Mouse (Mus musculus) neural tube, embryonic 13.5 days (tissue): ENCODE results near the gene Zfp748. TPM values are rescaled to one million over a fixed set of nuclear protein-coding genes. Genes with fewer than 3 reads are reported as not detected.

Experiments used
- polyA plus RNA-seq: library from polyadenylated mRNA; unstranded; fragments of >200 nt; fragmentation: Nextera tagmentation; extraction: Ambion mirVana; gene quantifications from 2 replicates; pipeline ENCODE4 v1.2.1, GENCODE M21; 2015

Zfp748 gene
- polyA plus RNA-seq, 1 experiment from 2014 or later, result 15.5 TPM

Other genes starting within 250 kb of the Zfp748 start
- gene Zfp457, start 247.3 kb downstream of the Zfp748 start, polyA plus RNA-seq, result 0.88 and 1.2 TPM in 2 replicates
- gene Zfp595, start 221.3 kb downstream of the Zfp748 start, polyA plus RNA-seq, result 1.6 and 2.2 TPM in 2 replicates
- gene Gm28044, start 193.3 kb downstream of the Zfp748 start, polyA plus RNA-seq, result not detected in 2 replicates
- 0.82 and 1.0 TPM in 2 replicates for gene Zfp953, start 193.2 kb downstream of the Zfp748 start, polyA plus RNA-seq
- gene Gm28041, start 178.1 kb downstream of the Zfp748 start, polyA plus RNA-seq, result 0.58 TPM in 1 of 2 replicates, not detected in the other
- gene Zfp456, start 178.0 kb downstream of the Zfp748 start, polyA plus RNA-seq, result 1.3 and 1.5 TPM in 2 replicates
- gene Zfp429, start 154.0 kb downstream of the Zfp748 start, polyA plus RNA-seq, result 3.8 and 4.2 TPM in 2 replicates
- gene Zfp459, start 132.4 kb downstream of the Zfp748 start, polyA plus RNA-seq, result 0.73 and 0.91 TPM in 2 replicates
- gene Zfp874a, start 102.2 kb downstream of the Zfp748 start, polyA plus RNA-seq, result 5.6 and 6.5 TPM in 2 replicates
- 2.5 TPM in 2 replicates for gene Zfp874b, start 69.6 kb downstream of the Zfp748 start, polyA plus RNA-seq
- 12.8 and 14.2 TPM in 2 replicates for gene Zfp58, start 53.3 kb downstream of the Zfp748 start, polyA plus RNA-seq
- not detected in 2 replicates for gene Gm26965, start 27.7 kb downstream of the Zfp748 start, polyA plus RNA-seq
- gene Zfp87, start 27.7 kb downstream of the Zfp748 start, polyA plus RNA-seq, result 31.8 and 33.5 TPM in 2 replicates
- 4.5 and 5.0 TPM in 2 replicates for gene Zfp729b, start 55.9 kb upstream of the Zfp748 start, polyA plus RNA-seq
- not detected in 2 replicates for gene Gm49345, start 83.9 kb upstream of the Zfp748 start, polyA plus RNA-seq
- gene Zfp729a, start 84.0 kb upstream of the Zfp748 start, polyA plus RNA-seq, result 2.6 and 2.7 TPM in 2 replicates
- gene Zfp738, start 133.2 kb upstream of the Zfp748 start, polyA plus RNA-seq, result 13.0 and 15.4 TPM in 2 replicates
- gene Zfp65, start 175.3 kb upstream of the Zfp748 start, polyA plus RNA-seq, result 8.5 and 9.5 TPM in 2 replicates
- gene Zfp85, start 201.4 kb upstream of the Zfp748 start, polyA plus RNA-seq, result 7.2 and 8.0 TPM in 2 replicates
- gene Zfp493, start 225.9 kb upstream of the Zfp748 start, polyA plus RNA-seq, result 2.4 and 2.8 TPM in 2 replicates